Mouse (Mus musculus): ENCODE results near the gene Setd7. TPM values are rescaled to one million over a fixed set of nuclear protein-coding genes. Genes with fewer than 3 reads are reported as not detected.
"Not testable (repeated sequence)": the region's sequence is repeated elsewhere in the genome, so short reads cannot be mapped to it uniquely, and the experiment has no call there.

Setd7 gene
- polyA plus RNA-seq, 1 experiment from 2014 or later: 0.48 TPM

DNA sequence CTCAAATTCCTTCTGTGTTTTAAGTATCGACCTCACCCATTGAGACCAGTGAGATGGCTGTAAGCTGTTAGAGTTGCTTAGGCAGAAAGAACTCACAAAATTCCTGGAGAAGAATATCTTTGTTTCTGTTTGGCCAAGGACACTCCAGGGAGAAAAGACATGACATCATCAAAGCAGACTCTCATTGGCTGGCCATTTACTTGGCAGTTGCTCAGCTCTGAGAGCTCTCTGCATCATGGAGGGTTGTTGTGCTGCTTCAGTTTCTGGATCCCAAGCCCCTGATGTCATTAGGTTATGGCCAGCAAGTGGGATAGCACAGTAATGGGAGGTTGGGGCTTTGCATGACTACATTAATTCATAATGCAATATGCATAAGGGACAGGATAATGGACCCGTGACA lies 35.9 kb upstream of the Setd7 start:
- no peaks in the 10 kb centered on the region for H3K27me3 ChIP-seq (ENCODE audit: insufficient read depth, low read length)
- H3K9me3 ChIP-seq (ENCODE audit: low read length): no peaks in the 10 kb centered on the region
- no peaks in the 10 kb centered on the region for H3K4me1 ChIP-seq (ENCODE audit: insufficient read depth)
- no peak overlapping the region for H3K4me3 ChIP-seq (ENCODE audit: low read depth, low read length)
- no peak overlapping the region for H3K9ac ChIP-seq (replicated peaks)
- DNase-seq: no peak
- ATAC-seq: no peak
- H3K36me3 ChIP-seq (replicated peaks; ENCODE audit: insufficient read depth, low read length): no peaks in the 10 kb centered on the region
- TF ChIP-seq EP300 (IDR thresholded peaks at IDR 0.05; ENCODE audit: low read depth) (no peak), CTCF (IDR thresholded peaks at IDR 0.05; ENCODE audit: low read depth) (no peak)
- H3K27ac ChIP-seq (ENCODE audit: low read depth): no peak overlapping the region
- 80% methylated on average over 2 of the region's 2 CpGs for WGBS (ENCODE audit: insufficient replicate concordance)
- H3K4me2 ChIP-seq (ENCODE audit: low read depth, low read length): no peak overlapping the region

DNA sequence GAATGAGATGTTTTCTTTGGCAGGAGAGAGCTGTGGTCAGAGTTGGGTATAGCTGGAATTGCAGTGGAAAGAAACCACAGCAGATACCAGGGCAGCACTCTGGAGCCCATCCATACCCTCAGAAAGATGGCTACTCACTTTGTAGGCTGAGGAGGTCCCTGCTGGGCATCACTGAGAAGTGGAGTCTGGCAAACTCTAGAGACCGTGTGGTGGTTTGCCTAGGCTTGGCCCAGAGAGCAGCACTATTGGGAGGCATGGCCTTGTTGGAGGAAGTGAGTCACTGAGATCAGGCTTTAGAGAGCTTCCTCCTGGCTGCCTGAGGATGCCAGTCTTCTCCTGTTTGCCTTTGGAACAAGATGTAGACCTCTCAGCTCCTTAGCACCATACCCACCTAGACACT lies 32.8 kb upstream of the Setd7 start:
- Histone ChIP-seq H3K9me3 (ENCODE audit: low read length) (no peaks in the 10 kb centered on the region), H3K4me3 (ENCODE audit: low read depth, low read length) (no peak overlapping the region), H3K27ac (ENCODE audit: low read depth) (no peak overlapping the region), H3K9ac (replicated peaks) (no peak overlapping the region), H3K27me3 (ENCODE audit: insufficient read depth, low read length) (0 out of 2 replicates have a peak, but pooled peaks cover 3% of the 10 kb centered on the region), H3K4me1 (ENCODE audit: insufficient read depth) (no peaks in the 10 kb centered on the region), H3K36me3 (replicated peaks; ENCODE audit: insufficient read depth, low read length) (no peaks in the 10 kb centered on the region), H3K4me2 (ENCODE audit: low read depth, low read length) (no peak overlapping the region)
- ATAC-seq (no peak), DNase-seq (no peak)
- TF ChIP-seq EP300 (IDR thresholded peaks at IDR 0.05; ENCODE audit: low read depth) (no peak), CTCF (IDR thresholded peaks at IDR 0.05; ENCODE audit: low read depth) (no peak)
- WGBS (ENCODE audit: insufficient replicate concordance): 38% methylated on average over 1 of the region's 1 CpGs

DNA sequence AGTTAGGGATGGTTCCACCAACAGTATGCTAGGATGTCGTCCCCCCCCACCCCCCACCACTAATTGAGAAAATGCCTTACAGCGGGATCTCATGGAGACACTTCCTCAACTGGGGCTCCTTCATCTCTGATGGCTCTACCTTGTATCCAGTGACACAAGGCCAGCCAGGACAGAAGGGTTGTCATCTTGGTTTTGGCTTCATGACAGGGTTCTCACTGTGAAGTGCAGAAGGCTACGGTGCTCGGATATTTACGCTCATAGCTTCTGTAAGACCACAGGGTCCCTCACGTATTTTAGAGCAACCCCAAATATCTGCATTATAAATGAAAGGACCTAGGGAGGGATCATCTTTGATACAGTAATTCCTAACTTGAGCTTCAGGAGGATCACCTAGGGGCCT lies 30.9 kb upstream of the Setd7 start:
- DNase-seq: no peak
- no peak overlapping the region for H3K27ac ChIP-seq (ENCODE audit: low read depth)
- H3K4me1 ChIP-seq (ENCODE audit: insufficient read depth): no peaks in the 10 kb centered on the region
- no peak for TF ChIP-seq CTCF (IDR thresholded peaks at IDR 0.05; ENCODE audit: low read depth)
- no peak for TF ChIP-seq EP300 (IDR thresholded peaks at IDR 0.05; ENCODE audit: low read depth)
- no peak for ATAC-seq
- 83% methylated on average over 6 of the region's 6 CpGs for WGBS (ENCODE audit: insufficient replicate concordance)
- no peak overlapping the region for H3K9ac ChIP-seq (replicated peaks)
- H3K27me3 ChIP-seq (ENCODE audit: insufficient read depth, low read length): 0 out of 2 replicates have a peak, but pooled peaks cover 3% of the 10 kb centered on the region
- H3K4me2 ChIP-seq (ENCODE audit: low read depth, low read length): no peak overlapping the region
- no peaks in the 10 kb centered on the region for H3K9me3 ChIP-seq (ENCODE audit: low read length)
- H3K4me3 ChIP-seq (ENCODE audit: low read depth, low read length): no peak overlapping the region
- H3K36me3 ChIP-seq (replicated peaks; ENCODE audit: insufficient read depth, low read length): no peaks in the 10 kb centered on the region

DNA sequence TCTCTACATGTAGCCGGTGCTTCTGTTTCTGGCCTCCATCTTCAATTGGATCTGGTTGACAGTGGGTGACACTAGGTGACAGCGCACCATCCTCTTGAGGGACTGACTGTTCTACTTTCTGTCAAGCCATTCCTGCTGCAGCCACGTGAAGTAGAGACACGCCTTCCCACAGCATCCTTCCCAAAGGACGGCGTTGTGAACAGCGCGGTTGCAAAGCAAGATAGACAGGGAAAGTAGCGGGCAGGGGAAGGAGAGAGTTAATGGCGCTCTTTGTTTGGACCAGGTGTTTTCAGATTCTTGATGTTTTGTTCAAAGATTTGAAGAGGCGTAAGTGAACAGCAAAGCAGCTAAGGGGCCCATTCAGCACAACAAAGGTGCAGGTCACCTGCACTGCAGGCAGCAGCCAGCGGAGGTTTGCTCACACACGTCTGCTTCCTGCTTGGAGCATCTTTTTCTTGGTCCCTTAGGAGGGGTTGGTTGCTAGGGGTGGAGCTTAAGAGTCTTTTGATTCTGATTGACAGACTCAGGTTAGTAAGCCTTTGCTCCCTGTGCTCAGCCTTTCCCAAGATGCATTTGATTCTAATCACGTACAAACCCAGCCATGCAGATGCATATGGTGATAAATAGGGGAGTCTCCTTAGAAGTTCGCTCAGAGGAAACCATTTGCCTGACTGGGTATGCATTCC lies 29.7 kb upstream of the Setd7 start:
- WGBS (ENCODE audit: insufficient replicate concordance): 57% methylated on average over 15 of the region's 15 CpGs
- no peaks in the 10 kb centered on the region for H3K36me3 ChIP-seq (replicated peaks; ENCODE audit: insufficient read depth, low read length)
- no peak for ATAC-seq
- no peak overlapping the region for H3K9ac ChIP-seq (replicated peaks)
- no peak overlapping the region for H3K27ac ChIP-seq (ENCODE audit: low read depth)
- DNase-seq: no peak
- H3K9me3 ChIP-seq (ENCODE audit: low read length): no peaks in the 10 kb centered on the region
- no peak overlapping the region for H3K4me2 ChIP-seq (ENCODE audit: low read depth, low read length)
- TF ChIP-seq CTCF (IDR thresholded peaks at IDR 0.05; ENCODE audit: low read depth) (no peak), EP300 (IDR thresholded peaks at IDR 0.05; ENCODE audit: low read depth) (no peak)
- H3K4me3 ChIP-seq (ENCODE audit: low read depth, low read length): no peak overlapping the region
- 0 out of 2 replicates have a peak, but pooled peaks cover 3% of the 10 kb centered on the region for H3K27me3 ChIP-seq (ENCODE audit: insufficient read depth, low read length)
- H3K4me1 ChIP-seq (ENCODE audit: insufficient read depth): no peaks in the 10 kb centered on the region

- no peaks in the 10 kb centered on the region for H3K4me1 ChIP-seq (ENCODE audit: insufficient read depth)
- H3K27me3 ChIP-seq (ENCODE audit: insufficient read depth, low read length): 0 out of 2 replicates have a peak, but pooled peaks cover 3% of the 10 kb centered on the region
- no peak overlapping the region for H3K4me3 ChIP-seq (ENCODE audit: low read depth, low read length)
- no peaks in the 10 kb centered on the region for H3K9me3 ChIP-seq (ENCODE audit: low read length)
- 54% methylated on average over 7 of the region's 7 CpGs for WGBS (ENCODE audit: insufficient replicate concordance)
- TF ChIP-seq EP300 (IDR thresholded peaks at IDR 0.05; ENCODE audit: low read depth): no peak
- TF ChIP-seq CTCF (IDR thresholded peaks at IDR 0.05; ENCODE audit: low read depth): peak; percentile 35
- no peaks in the 10 kb centered on the region for H3K36me3 ChIP-seq (replicated peaks; ENCODE audit: insufficient read depth, low read length)
- H3K9ac ChIP-seq (replicated peaks): no peak overlapping the region
- DNase-seq (no peak), ATAC-seq (no peak)
- H3K27ac ChIP-seq (ENCODE audit: low read depth): no peak overlapping the region
- H3K4me2 ChIP-seq (ENCODE audit: low read depth, low read length): no peak overlapping the region
Measured at GRCm38 (mm10) chr3:51587697-51588262, 27.1 kb upstream of the Setd7 start.

GRCm38 (mm10) chr3:51583574-51584391 lies 23.1 kb upstream of the Setd7 start:
- no peaks in the 10 kb centered on the region for H3K27me3 ChIP-seq (ENCODE audit: insufficient read depth, low read length)
- peak; percentile 85 for TF ChIP-seq CTCF (IDR thresholded peaks at IDR 0.05; ENCODE audit: low read depth)
- TF ChIP-seq EP300 (IDR thresholded peaks at IDR 0.05; ENCODE audit: low read depth): no peak
- 31% methylated on average over 18 of the region's 18 CpGs for WGBS (ENCODE audit: insufficient replicate concordance)
- DNase-seq (peak; percentile 79), ATAC-seq (no peak)
- no peaks in the 10 kb centered on the region for H3K4me1 ChIP-seq (ENCODE audit: insufficient read depth)
- H3K36me3 ChIP-seq (replicated peaks; ENCODE audit: insufficient read depth, low read length): no peaks in the 10 kb centered on the region
- no peak overlapping the region for H3K4me3 ChIP-seq (ENCODE audit: low read depth, low read length)
- H3K4me2 ChIP-seq (ENCODE audit: low read depth, low read length): 0 out of 2 replicates have a peak overlapping the region, but pooled peaks have one; percentile 13
- no peak overlapping the region for H3K27ac ChIP-seq (ENCODE audit: low read depth)
- no peak overlapping the region for H3K9ac ChIP-seq (replicated peaks)
- no peaks in the 10 kb centered on the region for H3K9me3 ChIP-seq (ENCODE audit: low read length)

- H3K4me2 ChIP-seq (ENCODE audit: low read depth, low read length); DNase-seq; H3K9ac ChIP-seq (replicated peaks); ATAC-seq; H3K36me3 ChIP-seq (replicated peaks; ENCODE audit: insufficient read depth, low read length); H3K27ac ChIP-seq (ENCODE audit: low read depth); H3K4me1 ChIP-seq (ENCODE audit: insufficient read depth); H3K4me3 ChIP-seq (ENCODE audit: low read depth, low read length); H3K27me3 ChIP-seq (ENCODE audit: insufficient read depth, low read length); H3K9me3 ChIP-seq (ENCODE audit: low read length): not testable (repeated sequence)
- WGBS (ENCODE audit: insufficient replicate concordance): 71% methylated on average over 4 of the region's 4 CpGs
Measured at GRCm38 (mm10) chr3:51579243-51579642, 18.6 kb upstream of the Setd7 start.

All from liver, postnatal 0 days (tissue).